Mouse (Mus musculus) heart, adult 2 months (tissue): ENCODE measurements at regions not wholly inside any gene's neighbourhood (a gene's known extent, or its start where the extent isn't known, plus 50 kb on each side); places are given as distances from the start of the nearest gene placed in this dataset.

Experiments
- DNase-seq, 2 experiments: peaks; one replicate each; pipeline ENCODE4 v3.0.0; 2021
- H3K27ac ChIP-seq: fragments of 200-600 bp; 2 replicates; pipeline ENCODE4 v1.8.1; 2022
- H3K27me3 ChIP-seq: fragments of 200-500 bp; 2 replicates; pipeline ENCODE4 v1.6.1; 2012; ENCODE audit warnings: mild to moderate bottlenecking, low read length, inconsistent platforms, mixed read lengths; ENCODE audit not compliant: control insufficient read depth, insufficient read depth
- H3K36me3 ChIP-seq: fragments of 200-500 bp; 2 replicates; pipeline ENCODE4 v1.6.1; 2012; ENCODE audit warnings: low read length, inconsistent platforms; ENCODE audit not compliant: control insufficient read depth, insufficient read depth
- H3K4me1 ChIP-seq: fragments of 200-500 bp; 2 replicates; pipeline ENCODE4 v1.6.1; 2011; ENCODE audit warnings: low read length; ENCODE audit not compliant: control insufficient read depth, insufficient read depth
- H3K4me3 ChIP-seq: fragments of 200-600 bp; 2 replicates; pipeline ENCODE4 v1.8.1; 2022
- H3K79me2 ChIP-seq: fragments of 200-500 bp; replicated peaks from 2 replicates; pipeline ENCODE4 v1.6.1; 2012; ENCODE audit warnings: mild to moderate bottlenecking, inconsistent platforms, low read length, moderate library complexity, mixed read lengths; ENCODE audit not compliant: control insufficient read depth, insufficient read depth
- H3K9ac ChIP-seq: fragments of 200-500 bp; 2 replicates; pipeline ENCODE4 v1.6.1; 2012; ENCODE audit warnings: low read depth, mild to moderate bottlenecking, control low read depth, inconsistent platforms, low read length, mixed read lengths
- CTCF ChIP-seq: fragments of 200-600 bp; IDR thresholded peaks from 2 replicates; pipeline ENCODE4 v1.8.1; 2022; ENCODE audit warnings: antibody characterized with exemption, mild to moderate bottlenecking, moderate library complexity
- EP300 ChIP-seq: fragments of 200-500 bp; IDR thresholded peaks from 2 replicates; pipeline ENCODE4 v1.6.1; 2011; ENCODE audit warnings: low read depth, low read length, control low read depth; ENCODE audit not compliant: insufficient read depth
- POLR2A ChIP-seq: fragments of 200-500 bp; IDR thresholded peaks from 2 replicates; pipeline ENCODE4 v1.6.1; 2011; ENCODE audit warnings: mild to moderate bottlenecking, low read depth, low read length, control low read depth; ENCODE audit not compliant: insufficient read depth
- WGBS: fragments of 180-500 bp; shearing (Covaris S2); methylation state at CpG from one replicate; pipeline ENCODE4 v1.1.7; 2018; 5-methylcytosine and 5-hydroxymethylcytosine counted together
- intact Hi-C: fragments of 180-260 bp; cut with DNase I; formaldehyde crosslinking; loops from one replicate; pipeline ENCODE4 v1.15.1; 2025

- Histone ChIP-seq H3K9ac (no peak overlapping the region), H3K4me1 (no peaks in the 10 kb centered on the region), H3K79me2 (no peaks in the 10 kb centered on the region), H3K36me3 (no peaks in the 10 kb centered on the region), H3K27me3 (no peaks in the 10 kb centered on the region), H3K4me3 (no peak overlapping the region), H3K27ac (no peak overlapping the region)
- intact Hi-C loops: no loop called here
- DNase-seq: no peak
- 91% methylated on average over 2 of the region's 2 CpGs for WGBS
- TF ChIP-seq POLR2A (no peak), EP300 (no peak), CTCF (no peak)
Observed at GRCm38 (mm10) chr9:26461081-26461480, 272.4 kb upstream of the B3gat1 start.

- DNase-seq: no peak
- no peak for TF ChIP-seq POLR2A
- no peak for TF ChIP-seq CTCF
- TF ChIP-seq EP300: no peak
- 66% methylated on average over 7 of the region's 7 CpGs for WGBS
- Histone ChIP-seq H3K4me1 (no peaks in the 10 kb centered on the region), H3K9ac (no peak overlapping the region), H3K27me3 (no peaks in the 10 kb centered on the region), H3K36me3 (no peaks in the 10 kb centered on the region), H3K27ac (no peak overlapping the region), H3K79me2 (no peaks in the 10 kb centered on the region), H3K4me3 (no peak overlapping the region)
- intact Hi-C loops: no loop called here
Observed at GRCm38 (mm10) chr9:26470694-26471392, 262.7 kb upstream of the B3gat1 start.

GRCm38 (mm10) chr9:26476341-26476740 lies 257.2 kb upstream of the B3gat1 start:
- H3K27ac ChIP-seq: no peak overlapping the region
- intact Hi-C loops: no loop called here
- 82% methylated on average over 3 of the region's 3 CpGs for WGBS
- no peaks in the 10 kb centered on the region for H3K36me3 ChIP-seq
- H3K79me2 ChIP-seq: no peaks in the 10 kb centered on the region
- TF ChIP-seq EP300: no peak
- no peak for TF ChIP-seq CTCF
- TF ChIP-seq POLR2A: no peak
- H3K27me3 ChIP-seq: no peaks in the 10 kb centered on the region
- no peak overlapping the region for H3K9ac ChIP-seq
- H3K4me3 ChIP-seq: no peak overlapping the region
- no peak for DNase-seq
- no peaks in the 10 kb centered on the region for H3K4me1 ChIP-seq

GRCm38 (mm10) chr9:26480881-26481280 lies 252.6 kb upstream of the B3gat1 start:
- no peak for DNase-seq
- Histone ChIP-seq H3K79me2 (no peaks in the 10 kb centered on the region), H3K9ac (no peak overlapping the region), H3K36me3 (no peaks in the 10 kb centered on the region), H3K4me3 (no peak overlapping the region), H3K27ac (no peak overlapping the region), H3K27me3 (no peaks in the 10 kb centered on the region), H3K4me1 (no peaks in the 10 kb centered on the region)
- intact Hi-C loops: loop anchor here (5.0 kb wide), 1 partner anchor 281 kb away; no protein-coding TSS in a partner anchor
- WGBS: 78% methylated on average over 8 of the region's 8 CpGs
- TF ChIP-seq CTCF (no peak), EP300 (no peak), POLR2A (no peak)

GRCm38 (mm10) chr9:26481890-26482289 lies 251.6 kb upstream of the B3gat1 start:
- Histone ChIP-seq H3K4me1 (no peaks in the 10 kb centered on the region), H3K9ac (no peak overlapping the region), H3K36me3 (no peaks in the 10 kb centered on the region), H3K27ac (no peak overlapping the region), H3K4me3 (no peak overlapping the region), H3K27me3 (no peaks in the 10 kb centered on the region), H3K79me2 (no peaks in the 10 kb centered on the region)
- no peak for DNase-seq
- intact Hi-C loops: loop anchor here (5.0 kb wide), 1 partner anchor 280 kb away; no protein-coding TSS in a partner anchor
- TF ChIP-seq POLR2A: no peak
- no peak for TF ChIP-seq CTCF
- no peak for TF ChIP-seq EP300

- DNase-seq: no peak
- Histone ChIP-seq H3K79me2 (no peaks in the 10 kb centered on the region), H3K27me3 (no peaks in the 10 kb centered on the region), H3K27ac (no peak overlapping the region), H3K9ac (no peak overlapping the region), H3K36me3 (no peaks in the 10 kb centered on the region), H3K4me1 (no peaks in the 10 kb centered on the region), H3K4me3 (no peak overlapping the region)
- intact Hi-C loops: no loop called here
- 63% methylated on average over 2 of the region's 2 CpGs for WGBS
- TF ChIP-seq CTCF (no peak), EP300 (no peak), POLR2A (no peak)
Observed at GRCm38 (mm10) chr9:26493740-26494139, 239.8 kb upstream of the B3gat1 start.
